In the genomic region with DNA sequence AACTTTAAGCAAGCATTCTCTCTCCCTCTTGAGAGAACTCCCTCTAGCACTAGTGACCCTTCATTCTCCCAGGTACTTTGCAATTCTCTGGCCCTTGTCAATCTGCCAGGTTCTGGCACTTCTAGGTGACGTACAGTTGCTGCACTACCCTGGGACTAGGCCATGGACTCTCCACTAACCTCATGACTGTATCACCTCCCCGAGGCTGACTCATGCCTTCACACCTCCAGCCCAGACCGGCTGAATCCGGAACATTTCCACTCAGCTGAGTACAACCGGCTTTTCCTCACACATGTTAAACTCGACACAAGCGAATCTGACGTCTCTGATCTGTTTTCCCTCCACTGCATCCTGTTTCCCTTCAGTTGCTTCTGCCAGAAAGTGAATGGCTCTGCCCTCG, we compare ENCODE assay signal across 13 mouse cellular contexts. TPM values are rescaled to one million over a fixed set of nuclear protein-coding genes. Genes with fewer than 3 reads are reported as not detected.
DNase-seq lines count a peak whose midpoint lies in the region; ATAC-seq and TF ChIP-seq lines count a peak whose summit lies in the region.
"Had no signal": no experiment of that assay in that cellular context is flagged by ENCODE, and none has a peak within 500 bp of the region (broad histone marks: within the 10 kb centered on the region; RNA-seq: fewer than 3 reads in every experiment).

No protein-coding gene starts in this region.

- no peaks in the 10 kb centered on the region; the same call in 1 of the 2 replicates for H3K4me1 ChIP-seq in kidney, adult 2 months (ENCODE audit: control insufficient read depth, insufficient read depth, low read length)
- H3K4me1 ChIP-seq in kidney, embryonic 16.5 days (ENCODE audit: insufficient read depth, low read length): no peaks in the 10 kb centered on the region
- H3K4me1 ChIP-seq in lung, adult 2 months (ENCODE audit: control insufficient read depth, insufficient read depth, low read length): no peaks in the 10 kb centered on the region
- H3K4me1 ChIP-seq in intestine, embryonic 16.5 days (ENCODE audit: control insufficient read depth, insufficient read depth, low read length): no peaks in the 10 kb centered on the region
- H3K4me1 ChIP-seq: hindbrain, embryonic 15.5 days; midbrain, embryonic 10.5 days had no signal

- no peaks in the 10 kb centered on the region for H3K36me3 ChIP-seq in kidney, adult 2 months (ENCODE audit: control insufficient read depth, insufficient read depth, low read length)
- H3K36me3 ChIP-seq in kidney, embryonic 16.5 days (ENCODE audit: insufficient read depth, low read length): no peaks in the 10 kb centered on the region
- H3K36me3 ChIP-seq in intestine, embryonic 16.5 days (ENCODE audit: control insufficient read depth, insufficient read depth, low read length): no peaks in the 10 kb centered on the region
- H3K36me3 ChIP-seq: hindbrain, embryonic 15.5 days; midbrain, embryonic 10.5 days had no signal

- no peak overlapping the region for H3K9ac ChIP-seq in kidney, embryonic 16.5 days (replicated peaks; ENCODE audit: low read length)
- H3K9ac ChIP-seq in intestine, embryonic 16.5 days (ENCODE audit: low read depth, low read length): no peak overlapping the region
- H3K9ac ChIP-seq: hindbrain, embryonic 15.5 days; liver, embryonic 14.5 days had no signal

- ATAC-seq in kidney, embryonic 16.5 days (ENCODE audit: low FRiP score, low TSS enrichment): no peak
- no peak for ATAC-seq in intestine, embryonic 16.5 days

- no peaks in the 10 kb centered on the region for H3K27me3 ChIP-seq in kidney, adult 2 months (replicated peaks; ENCODE audit: control insufficient read depth, insufficient read depth, low read length)
- no peaks in the 10 kb centered on the region for H3K27me3 ChIP-seq in kidney, embryonic 16.5 days (ENCODE audit: insufficient read depth, low read length)
- no peaks in the 10 kb centered on the region for H3K27me3 ChIP-seq in intestine, embryonic 16.5 days (replicated peaks; ENCODE audit: control insufficient read depth, insufficient read depth, low read length)
- H3K27me3 ChIP-seq: CH12.LX; hindbrain, embryonic 15.5 days had no signal

- DNase-seq in kidney, adult 2 months: peak; percentile 52
- peak; percentile 33 for DNase-seq in kidney, adult 9 months
- peak; percentile 12 for DNase-seq in lung, adult 2 months
- peak; percentile 75 for DNase-seq in retina, postnatal 1 day
- no peak for DNase-seq in ovary, postnatal 10 days (ENCODE audit: low spot score)
- DNase-seq: cerebellum, adult 2 months; thymus, postnatal 25 days had no signal

- no peak for TF ChIP-seq CTCF in kidney, adult 2 months (conservative IDR thresholded peaks at IDR 0.05; ENCODE audit: insufficient read depth, insufficient read length, low read depth, low read length)
- no peak for TF ChIP-seq CTCF in lung, adult 2 months (IDR thresholded peaks at IDR 0.05; ENCODE audit: insufficient read depth, low read length)

- 38% methylated on average over 9 of the region's 9 CpGs for WGBS in kidney, adult 2 months
- WGBS in kidney, embryonic 16.5 days: 40% methylated on average over 9 of the region's 9 CpGs
- WGBS in lung, adult 2 months: 40% methylated on average over 9 of the region's 9 CpGs
- WGBS in intestine, embryonic 16.5 days: 60% methylated on average over 9 of the region's 9 CpGs

- H3K27ac ChIP-seq in kidney, adult 2 months (ENCODE audit: insufficient read depth, low read depth, low read length): no peak overlapping the region
- no peak overlapping the region for H3K27ac ChIP-seq in kidney, embryonic 16.5 days (ENCODE audit: low read length)
- H3K27ac ChIP-seq in intestine, embryonic 16.5 days (ENCODE audit: low read length): no peak overlapping the region
- H3K27ac ChIP-seq: hindbrain, embryonic 15.5 days; liver, embryonic 14.5 days; midbrain, embryonic 10.5 days had no signal

- no peak overlapping the region for H3K4me2 ChIP-seq in kidney, embryonic 16.5 days (replicated peaks; ENCODE audit: low read depth, low read length)
- H3K4me2 ChIP-seq in intestine, embryonic 16.5 days (ENCODE audit: low read depth, low read length): no peak overlapping the region
- H3K4me2 ChIP-seq: hindbrain, embryonic 15.5 days had no signal

- H3K4me3 ChIP-seq in kidney, adult 2 months (ENCODE audit: insufficient read depth, low read depth, low read length): no peak overlapping the region
- no peak overlapping the region for H3K4me3 ChIP-seq in kidney, embryonic 16.5 days (ENCODE audit: low read length)
- H3K4me3 ChIP-seq in lung, adult 2 months (replicated peaks; ENCODE audit: extremely low read depth, low read depth, low read length): no peak overlapping the region
- H3K4me3 ChIP-seq in intestine, embryonic 16.5 days (ENCODE audit: low read length): no peak overlapping the region
- H3K4me3 ChIP-seq: hindbrain, embryonic 15.5 days; midbrain, embryonic 10.5 days had no signal

- H3K9me3 ChIP-seq in kidney, embryonic 16.5 days (ENCODE audit: low read length): no peaks in the 10 kb centered on the region
- no peaks in the 10 kb centered on the region for H3K9me3 ChIP-seq in intestine, embryonic 16.5 days (ENCODE audit: control insufficient read depth, low read length)
- H3K9me3 ChIP-seq: hindbrain, embryonic 15.5 days; midbrain, embryonic 10.5 days had no signal

- no peak for TF ChIP-seq POLR2A in kidney, adult 2 months (IDR thresholded peaks at IDR 0.05; ENCODE audit: low read depth, low read length)
- no peak for TF ChIP-seq POLR2A in lung, adult 2 months (IDR thresholded peaks at IDR 0.05; ENCODE audit: borderline replicate concordance, extremely low read depth, low read depth, low read length)

RNA-seq across cellular contexts. Expression of a gene that starts 4.0 kb away (rescaled TPM):
- 0.50 TPM in 1 of 2 replicates, not detected in the other for polyA plus RNA-seq in kidney, adult 2 months (2012; rRNA removed)
- polyA plus RNA-seq in kidney, embryonic 16.5 days (2015; fragmentation: Nextera tagmentation; extraction: Ambion mirVana): 1.6 and 3.8 TPM in 2 replicates
- polyA plus RNA-seq in lung, adult 2 months (2012; rRNA removed): 0.24 and 0.48 TPM in 2 replicates
- polyA plus RNA-seq in intestine, embryonic 16.5 days (2015; fragmentation: Nextera tagmentation; extraction: Ambion mirVana): 1.4 TPM in 2 replicates
